Mouse (Mus musculus): ENCODE results near the gene Pex3. TPM values are rescaled to one million over a fixed set of nuclear protein-coding genes. Genes with fewer than 3 reads are reported as not detected.

Pex3 gene
- total and polyA plus RNA-seq, 3 experiments, result 11.5 to 19.0 (median 16.6) TPM

- Histone ChIP-seq H3K4me1 (ENCODE audit: control insufficient read depth, insufficient read depth, low read length) (no peaks in the 10 kb centered on the region; the same call in 1 of the 2 replicates), H3K27me3 (ENCODE audit: control insufficient read depth, insufficient read depth, low read length) (no peaks in the 10 kb centered on the region), H3K79me2 (replicated peaks; ENCODE audit: control insufficient read depth, insufficient read depth, low read length) (no peaks in the 10 kb centered on the region), H3K27ac (no peak overlapping the region), H3K36me3 (ENCODE audit: control insufficient read depth, insufficient read depth, low read length) (no peaks in the 10 kb centered on the region), H3K9ac (ENCODE audit: low read depth, low read length) (no peak overlapping the region), H3K4me3 (no peak overlapping the region)
- DNase-seq, result no peak
- 87% methylated on average over 10 of the region's 10 CpGs for WGBS
- intact Hi-C loops (cut with DNase I), result no loop called here
- TF ChIP-seq POLR2A (IDR thresholded peaks at IDR 0.05; ENCODE audit: insufficient read depth, low read depth, low read length) (no peak), CTCF (IDR thresholded peaks at IDR 0.05) (no peak), EP300 (IDR thresholded peaks at IDR 0.05; ENCODE audit: insufficient read depth, low read depth, low read length) (no peak)
Measured at GRCm38 (mm10) chr10:13592196-13592595, 39.3 kb upstream of the Pex3 start.

DNA sequence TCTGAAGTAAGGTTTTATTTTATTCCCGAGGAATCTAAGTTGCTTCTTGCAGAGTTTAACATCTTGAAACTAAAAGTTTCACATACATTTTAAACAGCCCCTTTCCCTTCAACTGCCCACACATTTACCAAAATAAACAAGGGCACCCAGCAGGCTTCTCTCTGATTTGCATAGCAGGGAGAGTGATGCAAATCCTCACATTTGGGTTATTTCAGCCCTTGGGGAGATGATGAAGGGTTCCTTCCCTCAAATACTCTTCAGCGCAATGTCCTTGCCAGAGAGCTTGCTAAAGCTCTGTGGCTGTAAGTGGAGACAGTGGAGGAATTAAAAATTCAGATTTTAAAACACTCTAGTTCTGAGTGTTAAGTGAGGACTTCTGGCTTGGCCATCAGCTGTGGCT lies 35.0 kb upstream of the Pex3 start:
- H3K36me3 ChIP-seq (ENCODE audit: control insufficient read depth, insufficient read depth, low read length), result no peaks in the 10 kb centered on the region
- no peak for TF ChIP-seq POLR2A (IDR thresholded peaks at IDR 0.05; ENCODE audit: insufficient read depth, low read depth, low read length)
- no peak for TF ChIP-seq EP300 (IDR thresholded peaks at IDR 0.05; ENCODE audit: insufficient read depth, low read depth, low read length)
- no peak overlapping the region for H3K9ac ChIP-seq (ENCODE audit: low read depth, low read length)
- no peak overlapping the region for H3K4me3 ChIP-seq
- intact Hi-C loops (cut with DNase I), result no loop called here
- no peak overlapping the region for H3K27ac ChIP-seq
- H3K79me2 ChIP-seq (replicated peaks; ENCODE audit: control insufficient read depth, insufficient read depth, low read length), result no peaks in the 10 kb centered on the region
- no peaks in the 10 kb centered on the region for H3K4me1 ChIP-seq (ENCODE audit: control insufficient read depth, insufficient read depth, low read length)
- WGBS, result 68% methylated on average over 2 of the region's 2 CpGs
- DNase-seq, result no peak
- no peaks in the 10 kb centered on the region for H3K27me3 ChIP-seq (ENCODE audit: control insufficient read depth, insufficient read depth, low read length)

DNA sequence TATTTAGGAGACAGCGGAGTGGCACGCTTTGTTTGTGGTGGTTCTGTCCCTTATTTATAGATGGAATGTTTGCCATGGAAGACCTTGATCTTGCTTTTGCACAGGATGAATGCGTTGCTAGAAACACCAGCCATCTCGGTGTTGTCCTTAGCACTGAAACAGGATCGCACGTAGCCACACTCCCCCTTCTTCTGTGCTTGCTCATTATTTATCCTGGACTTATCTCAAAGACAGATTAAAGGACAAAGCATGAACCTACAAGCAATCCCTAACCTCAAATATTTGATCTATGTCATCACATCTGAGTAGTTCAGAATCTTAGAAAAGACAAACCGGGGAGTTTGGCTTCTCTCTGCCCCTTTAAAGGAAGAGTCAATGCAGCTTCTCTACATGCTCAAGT lies 24.2 kb upstream of the Pex3 start:
- TF ChIP-seq CTCF (IDR thresholded peaks at IDR 0.05), result no peak
- TF ChIP-seq POLR2A (IDR thresholded peaks at IDR 0.05; ENCODE audit: insufficient read depth, low read depth, low read length), result no peak
- no peak for TF ChIP-seq EP300 (IDR thresholded peaks at IDR 0.05; ENCODE audit: insufficient read depth, low read depth, low read length)
- H3K79me2 ChIP-seq (replicated peaks; ENCODE audit: control insufficient read depth, insufficient read depth, low read length), result no peaks in the 10 kb centered on the region
- no peaks in the 10 kb centered on the region; the same call in 1 of the 2 replicates for H3K4me1 ChIP-seq (ENCODE audit: control insufficient read depth, insufficient read depth, low read length)
- H3K27me3 ChIP-seq (ENCODE audit: control insufficient read depth, insufficient read depth, low read length), result no peaks in the 10 kb centered on the region
- H3K9ac ChIP-seq (ENCODE audit: low read depth, low read length), result no peak overlapping the region
- H3K4me3 ChIP-seq, result no peak overlapping the region
- no peak for DNase-seq
- 77% methylated on average over 7 of the region's 7 CpGs for WGBS
- H3K36me3 ChIP-seq (ENCODE audit: control insufficient read depth, insufficient read depth, low read length), result no peaks in the 10 kb centered on the region
- H3K27ac ChIP-seq, result no peak overlapping the region
- intact Hi-C loops (cut with DNase I), result no loop called here

GRCm38 (mm10) chr10:13572410-13572809 lies 19.5 kb upstream of the Pex3 start:
- 80% methylated on average over 6 of the region's 6 CpGs for WGBS
- TF ChIP-seq EP300 (IDR thresholded peaks at IDR 0.05; ENCODE audit: insufficient read depth, low read depth, low read length) (no peak), CTCF (IDR thresholded peaks at IDR 0.05) (no peak), POLR2A (IDR thresholded peaks at IDR 0.05; ENCODE audit: insufficient read depth, low read depth, low read length) (no peak)
- no peak for DNase-seq
- Histone ChIP-seq H3K4me3 (no peak overlapping the region), H3K9ac (ENCODE audit: low read depth, low read length) (no peak overlapping the region), H3K27me3 (ENCODE audit: control insufficient read depth, insufficient read depth, low read length) (no peaks in the 10 kb centered on the region), H3K27ac (no peak overlapping the region), H3K36me3 (ENCODE audit: control insufficient read depth, insufficient read depth, low read length) (no peaks in the 10 kb centered on the region), H3K79me2 (replicated peaks; ENCODE audit: control insufficient read depth, insufficient read depth, low read length) (no peaks in the 10 kb centered on the region), H3K4me1 (ENCODE audit: control insufficient read depth, insufficient read depth, low read length) (no peaks in the 10 kb centered on the region; the same call in 1 of the 2 replicates)
- intact Hi-C loops (cut with DNase I), result no loop called here

GRCm38 (mm10) chr10:13572003-13572402 lies 19.1 kb upstream of the Pex3 start:
- no peak overlapping the region for H3K4me3 ChIP-seq
- no peak for DNase-seq
- H3K4me1 ChIP-seq (ENCODE audit: control insufficient read depth, insufficient read depth, low read length), result no peaks in the 10 kb centered on the region
- intact Hi-C loops (cut with DNase I), result no loop called here
- H3K27me3 ChIP-seq (ENCODE audit: control insufficient read depth, insufficient read depth, low read length), result no peaks in the 10 kb centered on the region
- no peak overlapping the region for H3K27ac ChIP-seq
- TF ChIP-seq CTCF (IDR thresholded peaks at IDR 0.05) (no peak), POLR2A (IDR thresholded peaks at IDR 0.05; ENCODE audit: insufficient read depth, low read depth, low read length) (no peak), EP300 (IDR thresholded peaks at IDR 0.05; ENCODE audit: insufficient read depth, low read depth, low read length) (no peak)
- H3K36me3 ChIP-seq (ENCODE audit: control insufficient read depth, insufficient read depth, low read length), result no peaks in the 10 kb centered on the region
- 49% methylated on average over 10 of the region's 10 CpGs for WGBS
- H3K9ac ChIP-seq (ENCODE audit: low read depth, low read length), result no peak overlapping the region
- H3K79me2 ChIP-seq (replicated peaks; ENCODE audit: control insufficient read depth, insufficient read depth, low read length), result no peaks in the 10 kb centered on the region

- DNase-seq, result no peak
- Histone ChIP-seq H3K27ac (no peak overlapping the region), H3K9ac (ENCODE audit: low read depth, low read length) (no peak overlapping the region), H3K36me3 (ENCODE audit: control insufficient read depth, insufficient read depth, low read length) (no peaks in the 10 kb centered on the region), H3K79me2 (replicated peaks; ENCODE audit: control insufficient read depth, insufficient read depth, low read length) (no peaks in the 10 kb centered on the region), H3K27me3 (ENCODE audit: control insufficient read depth, insufficient read depth, low read length) (no peaks in the 10 kb centered on the region), H3K4me3 (no peak overlapping the region), H3K4me1 (ENCODE audit: control insufficient read depth, insufficient read depth, low read length) (no peaks in the 10 kb centered on the region)
- 75% methylated on average over 9 of the region's 9 CpGs for WGBS
- TF ChIP-seq CTCF (IDR thresholded peaks at IDR 0.05) (no peak), EP300 (IDR thresholded peaks at IDR 0.05; ENCODE audit: insufficient read depth, low read depth, low read length) (no peak), POLR2A (IDR thresholded peaks at IDR 0.05; ENCODE audit: insufficient read depth, low read depth, low read length) (no peak)
- intact Hi-C loops (cut with DNase I), result no loop called here
Measured at GRCm38 (mm10) chr10:13570697-13571538, 18.0 kb upstream of the Pex3 start.
